Comparison of ENCODE assay signal across 8 mouse cellular contexts in the genomic region with DNA sequence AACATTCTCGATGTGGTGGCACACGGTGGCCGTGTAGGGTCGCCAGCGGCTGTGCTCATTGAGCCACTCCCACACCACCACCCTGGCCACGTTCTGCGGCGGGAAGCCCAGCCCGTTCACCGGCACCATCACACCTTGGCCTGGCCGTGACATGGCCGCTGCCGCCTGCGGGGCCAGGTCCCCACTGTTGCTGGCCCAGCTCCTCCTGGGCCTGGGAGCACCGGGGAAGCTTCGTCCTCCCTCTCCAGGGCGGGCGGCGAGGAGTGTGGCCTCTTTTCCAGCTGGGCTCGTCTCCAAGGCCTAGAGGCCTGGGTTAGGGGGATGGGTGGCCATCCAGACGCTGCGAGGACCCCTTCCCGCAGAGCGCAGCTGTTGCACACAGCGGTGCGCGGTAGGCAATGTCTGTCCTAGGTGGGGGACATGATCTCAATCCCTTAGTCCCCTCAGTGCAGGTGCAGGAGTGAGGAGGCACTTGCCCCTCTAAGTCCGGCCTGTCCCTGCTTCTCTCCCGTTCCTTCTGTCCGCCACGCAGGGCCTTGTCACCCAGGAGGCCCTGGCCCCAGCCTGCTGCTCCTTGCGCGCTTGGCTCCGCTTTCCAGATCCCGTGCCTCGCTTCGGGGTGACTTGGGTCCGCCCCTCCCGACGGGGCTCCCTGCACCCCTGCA. TPM values are rescaled to one million over a fixed set of nuclear protein-coding genes. Genes with fewer than 3 reads are reported as not detected.
A peak's percentile ranks its signal among the peaks of the same experiment; 100 is the strongest.
DNase-seq lines count a peak whose midpoint lies in the region; ATAC-seq and TF ChIP-seq lines count a peak whose summit lies in the region.

No protein-coding gene starts in this region.

- WGBS in heart, embryonic 10.5 days, result 5% methylated on average over 40 of the region's 40 CpGs
- 3% methylated on average over 40 of the region's 40 CpGs for WGBS in heart, adult 2 months
- WGBS in forebrain, embryonic 13.5 days, result 3% methylated on average over 40 of the region's 40 CpGs
- WGBS in neural tube, embryonic 14.5 days, result 3% methylated on average over 40 of the region's 40 CpGs

- TF ChIP-seq CTCF in heart, adult 2 months (IDR thresholded peaks at IDR 0.05), result no peak

- DNase-seq in heart, embryonic 10.5 days (ENCODE audit: low spot score), result no peak
- DNase-seq in heart, adult 2 months, result no peak
- DNase-seq in ovary, postnatal 36 days (ENCODE audit: low spot score), result peak; percentile 31
- no peak for DNase-seq in ovary, postnatal 14 days (ENCODE audit: low spot score)
- DNase-seq in layer of hippocampus, postnatal 10 days (ENCODE audit: low spot score in 2 of 2), result peak; percentile 66 to 77
- no peak for DNase-seq in spleen, postnatal 14 days (ENCODE audit: low spot score in 2 of 2)

- peaks cover 26% of the 10 kb centered on the region for H3K4me1 ChIP-seq in heart, embryonic 10.5 days
- H3K4me1 ChIP-seq in heart, adult 2 months (ENCODE audit: control insufficient read depth, insufficient read depth, low read length), result no peaks in the 10 kb centered on the region
- peaks cover 57% of the 10 kb centered on the region for H3K4me1 ChIP-seq in forebrain, embryonic 13.5 days
- H3K4me1 ChIP-seq in neural tube, embryonic 14.5 days (ENCODE audit: control insufficient read depth, insufficient read depth, low read length), result peaks cover 32% of the 10 kb centered on the region

- no peaks in the 10 kb centered on the region for H3K9me3 ChIP-seq in heart, embryonic 10.5 days
- no peaks in the 10 kb centered on the region for H3K9me3 ChIP-seq in forebrain, embryonic 13.5 days (replicated peaks)
- no peaks in the 10 kb centered on the region for H3K9me3 ChIP-seq in neural tube, embryonic 14.5 days (ENCODE audit: control insufficient read depth, low read length)

- peak overlapping the region; percentile 53 for H3K4me3 ChIP-seq in heart, embryonic 10.5 days
- H3K4me3 ChIP-seq in heart, adult 2 months, result no peak overlapping the region
- peak overlapping the region; percentile 71 for H3K4me3 ChIP-seq in forebrain, embryonic 13.5 days
- peak overlapping the region; percentile 81 for H3K4me3 ChIP-seq in neural tube, embryonic 14.5 days (ENCODE audit: low read depth, low read length)

- no peak for TF ChIP-seq EP300 in heart, adult 2 months (IDR thresholded peaks at IDR 0.05; ENCODE audit: insufficient read depth, low read depth, low read length)

- no peak for TF ChIP-seq POLR2A in heart, adult 2 months (IDR thresholded peaks at IDR 0.05; ENCODE audit: insufficient read depth, low read depth, low read length)

- H3K9ac ChIP-seq in heart, adult 2 months (ENCODE audit: low read depth, low read length), result no peak overlapping the region
- H3K9ac ChIP-seq in forebrain, embryonic 13.5 days, result peak overlapping the region; percentile 85
- peak overlapping the region; percentile 94 for H3K9ac ChIP-seq in neural tube, embryonic 14.5 days (replicated peaks; ENCODE audit: low read depth, low read length)

- intact Hi-C loops in heart, adult 2 months (cut with DNase I), result no loop called here

- peak; percentile 35 for ATAC-seq in forebrain, embryonic 13.5 days
- ATAC-seq in neural tube, embryonic 14.5 days (ENCODE audit: low read depth), result peak; percentile 24

- H3K27ac ChIP-seq in heart, embryonic 10.5 days, result peak overlapping the region; percentile 47
- no peak overlapping the region for H3K27ac ChIP-seq in heart, adult 2 months
- peak overlapping the region; percentile 75 for H3K27ac ChIP-seq in forebrain, embryonic 13.5 days
- H3K27ac ChIP-seq in neural tube, embryonic 14.5 days (ENCODE audit: low read depth, low read length), result peak overlapping the region; percentile 87

- no peaks in the 10 kb centered on the region for H3K79me2 ChIP-seq in heart, adult 2 months (replicated peaks; ENCODE audit: control insufficient read depth, insufficient read depth, low read length)

- peaks cover 100% of the 10 kb centered on the region for H3K27me3 ChIP-seq in heart, embryonic 10.5 days (ENCODE audit: insufficient read depth, poor library complexity, severe bottlenecking)
- H3K27me3 ChIP-seq in heart, adult 2 months (ENCODE audit: control insufficient read depth, insufficient read depth, low read length), result peaks cover 20% of the 10 kb centered on the region
- peaks cover 50% of the 10 kb centered on the region for H3K27me3 ChIP-seq in forebrain, embryonic 13.5 days
- H3K27me3 ChIP-seq in neural tube, embryonic 14.5 days (ENCODE audit: control insufficient read depth, insufficient read depth, low read length), result peaks cover 10% of the 10 kb centered on the region

- H3K36me3 ChIP-seq in heart, embryonic 10.5 days, result no peaks in the 10 kb centered on the region
- no peaks in the 10 kb centered on the region for H3K36me3 ChIP-seq in heart, adult 2 months (ENCODE audit: control insufficient read depth, insufficient read depth, low read length)
- H3K36me3 ChIP-seq in forebrain, embryonic 13.5 days (ENCODE audit: poor library complexity, severe bottlenecking), result no peaks in the 10 kb centered on the region
- no peaks in the 10 kb centered on the region for H3K36me3 ChIP-seq in neural tube, embryonic 14.5 days (ENCODE audit: control insufficient read depth, insufficient read depth, low read length)

- peak overlapping the region; percentile 95 for H3K4me2 ChIP-seq in forebrain, embryonic 13.5 days
- H3K4me2 ChIP-seq in neural tube, embryonic 14.5 days (ENCODE audit: low read depth, low read length), result peak overlapping the region; percentile 65

RNA-seq across cellular contexts. Expression of a gene that starts 1.4 kb away (rescaled TPM):
- 0.28 and 0.41 TPM in 2 replicates for polyA plus RNA-seq in heart, embryonic 10.5 days (2016; fragmentation: Nextera tagmentation; extraction: Ambion mirVana)
- total RNA-seq in heart, adult 2 months (2021), result 1 to 10 TPM; 2.1 to 2.7 TPM
- polyA plus RNA-seq in heart, adult 2 months (2012; rRNA removed), result 3.5 and 4.2 TPM in 2 replicates
- 17.9 and 18.1 TPM in 2 replicates for polyA plus RNA-seq in forebrain, embryonic 13.5 days (2015; fragmentation: Nextera tagmentation; extraction: Ambion mirVana)
- total RNA-seq in layer of hippocampus, postnatal 10 days (2021), result 10 to 100 TPM; 87.6 to 93.3 TPM
- polyA plus RNA-seq in neural tube, embryonic 14.5 days (2014; fragmentation: Nextera tagmentation; extraction: Ambion mirVana), result 44.2 and 50.7 TPM in 2 replicates

RNA-seq across cellular contexts. Expression of a gene that starts 39.4 kb away (rescaled TPM):
- polyA plus RNA-seq in heart, embryonic 10.5 days (2016; fragmentation: Nextera tagmentation; extraction: Ambion mirVana), result not detected in 2 replicates
- total RNA-seq in heart, adult 2 months (2021), result 1 to 10 TPM in 1 of 2 experiments, under 1 TPM in 1; 0.55 to 1.0 TPM
- 9.6 and 11.3 TPM in 2 replicates for polyA plus RNA-seq in heart, adult 2 months (2012; rRNA removed)
- polyA plus RNA-seq in forebrain, embryonic 13.5 days (2015; fragmentation: Nextera tagmentation; extraction: Ambion mirVana), result 0.09 TPM in 1 of 2 replicates, not detected in the other
- under 1 TPM in 1 of 2 experiments, not detected in 1; 0.18 TPM for total RNA-seq in layer of hippocampus, postnatal 10 days (2021)
- 0.22 TPM in 1 of 2 replicates, not detected in the other for polyA plus RNA-seq in neural tube, embryonic 14.5 days (2014; fragmentation: Nextera tagmentation; extraction: Ambion mirVana)

Comparison
In these comparisons a context has a peak if more than half of its experiments do, and no peak if none do; other contexts are left out.
1. DNase-seq: peak in ovary, postnatal 36 days (single experiment) and layer of hippocampus, postnatal 10 days (2 of 2); none in heart, embryonic 10.5 days (single experiment), heart, adult 2 months (0 of 2), ovary, postnatal 14 days (single experiment) and spleen, postnatal 14 days (0 of 2).